Mouse (Mus musculus): ENCODE data around the gene Sfr1.

The Sfr1 gene

GRCm38 (mm10) chr19:47731071-47731881, at the start of gene Sfr1:
Gene Sfr1 (plus strand): TSS chr19:47731682.
- peak; percentile 99 for DNase-seq

- DNase-seq = no peak
Observed at GRCm38 (mm10) chr19:47689592-47689991, 41.9 kb upstream of the Sfr1 start.

DNA sequence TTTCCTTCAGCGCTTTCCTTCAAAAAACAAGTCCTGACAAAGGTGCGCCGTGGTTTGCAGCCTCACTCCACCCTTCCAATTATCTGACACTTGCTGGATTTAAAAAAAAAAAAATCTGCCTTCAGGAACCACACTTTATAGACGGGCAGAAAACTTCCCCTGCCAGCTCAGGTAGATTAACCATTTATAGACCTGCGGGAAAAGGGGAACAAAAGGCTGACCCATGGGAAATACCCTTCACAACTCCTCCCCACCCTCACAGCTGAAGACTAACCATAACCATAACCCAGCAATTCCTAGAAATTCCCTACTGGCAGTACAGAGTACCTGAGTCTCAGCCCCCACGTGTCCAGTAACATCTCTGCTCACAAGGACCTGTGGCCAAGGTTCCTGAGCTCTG, 39.5 kb upstream of the Sfr1 start, which contains the start of gene Col17a1:
Gene Col17a1, minus strand, starts transcription at position 101 of the 400 bp plus-strand sequence.
- no peak for DNase-seq

- DNase-seq = no peak
Observed at GRCm38 (mm10) chr19:47695725-47696124, 35.8 kb upstream of the Sfr1 start.

- no peak for DNase-seq
Observed at GRCm38 (mm10) chr19:47696411-47696810, 35.1 kb upstream of the Sfr1 start.

DNA sequence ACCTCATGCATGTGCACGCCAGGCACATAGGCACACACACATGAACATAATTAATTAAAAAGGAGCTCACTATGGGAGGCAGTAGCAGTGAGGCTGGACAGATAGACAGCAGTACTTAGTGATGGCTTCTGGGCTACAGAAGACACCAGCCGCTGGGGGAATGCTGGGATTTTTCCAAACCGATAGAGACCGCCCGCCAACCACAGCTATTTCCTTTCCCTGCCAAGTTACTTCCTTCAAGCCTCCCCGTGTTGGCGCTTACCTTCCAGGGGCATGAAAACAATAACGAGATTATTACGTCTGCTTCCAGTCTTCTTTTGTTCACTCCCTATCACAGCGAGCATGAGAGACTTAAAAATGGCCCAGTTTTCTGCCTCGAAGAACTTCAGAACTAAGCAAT, 34.4 kb upstream of the Sfr1 start:
- no peak for DNase-seq

GRCm38 (mm10) chr19:47698266-47698665, 33.2 kb upstream of the Sfr1 start:
- DNase-seq = no peak

- no peak for DNase-seq
Observed at GRCm38 (mm10) chr19:47699743-47700142, 31.7 kb upstream of the Sfr1 start.

DNA sequence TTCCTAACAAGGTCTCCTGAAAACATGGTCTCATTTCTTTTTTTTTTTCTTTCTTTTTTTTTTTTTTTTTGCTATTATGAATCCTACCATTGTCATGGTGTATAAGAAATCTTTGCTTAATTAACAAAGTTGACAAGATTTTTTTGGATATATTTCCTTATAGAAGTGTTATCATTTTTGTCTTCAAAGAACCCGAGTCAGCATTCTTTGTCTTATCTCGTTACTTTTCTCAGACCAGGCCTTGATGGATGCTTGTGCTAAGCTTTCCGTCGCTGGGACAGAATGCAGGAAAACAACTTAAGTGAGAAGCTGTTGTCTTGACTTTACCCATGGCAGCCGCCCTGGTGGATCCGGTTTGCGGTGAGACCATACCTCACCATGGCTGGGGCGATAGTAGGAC, 31.0 kb upstream of the Sfr1 start:
- DNase-seq = no peak

DNA sequence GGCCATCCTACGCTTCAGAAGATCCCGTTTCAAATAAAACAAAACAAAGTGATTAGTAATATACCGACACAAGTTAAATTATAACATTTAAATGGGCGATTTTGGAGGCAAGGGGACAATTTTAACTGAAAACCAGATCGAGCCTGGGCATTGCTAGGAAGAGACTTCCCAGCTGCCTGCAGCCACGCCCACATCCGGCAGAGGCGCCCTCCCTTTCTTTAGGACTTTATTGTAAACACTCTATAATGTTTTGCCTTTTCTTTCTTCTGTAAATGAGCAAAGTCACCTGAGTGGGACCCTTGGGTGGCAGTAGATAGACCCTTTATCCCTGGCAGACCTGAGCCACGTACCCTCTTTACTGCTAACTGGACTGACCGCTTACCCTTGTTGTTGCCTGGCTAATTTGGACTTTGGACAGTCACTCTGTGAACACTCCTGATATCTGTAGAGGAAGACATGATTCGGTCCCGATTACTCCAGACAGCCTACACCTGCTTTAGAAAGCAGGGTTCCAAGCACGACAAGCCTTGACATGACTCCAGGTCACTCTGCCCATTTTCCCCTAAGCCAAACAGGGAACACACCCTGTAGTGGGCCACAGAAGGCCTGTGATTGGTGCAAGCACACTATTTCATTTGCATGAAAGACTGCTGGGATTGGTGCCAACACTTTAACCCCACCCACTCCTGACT, 26.3 kb upstream of the Sfr1 start:
- DNase-seq = no peak

- no peak for DNase-seq
Observed at GRCm38 (mm10) chr19:47705772-47706309, 25.6 kb upstream of the Sfr1 start.

DNA sequence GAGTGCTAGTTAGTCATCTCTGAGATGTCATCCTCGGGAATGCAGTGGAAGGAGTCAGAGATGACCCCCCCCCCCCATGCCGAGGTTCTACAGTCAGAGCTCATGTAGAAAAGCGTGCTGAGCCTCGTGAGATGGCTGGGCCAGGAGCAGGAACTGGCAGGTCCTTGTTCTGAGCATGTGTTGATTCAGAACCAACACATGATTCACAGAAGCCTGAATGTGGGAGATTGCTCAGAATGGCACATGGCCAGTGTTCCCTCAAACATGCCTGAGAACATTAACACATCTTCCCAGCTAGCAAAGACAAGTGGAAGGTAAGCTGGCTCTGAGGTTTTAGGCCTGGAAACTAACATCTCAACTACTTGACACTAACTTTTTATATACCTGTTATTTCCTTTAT, 21.1 kb upstream of the Sfr1 start:
- DNase-seq = no peak

- no peak for DNase-seq
Observed at GRCm38 (mm10) chr19:47713457-47713856, 18.0 kb upstream of the Sfr1 start.

- no peak for DNase-seq
Observed at GRCm38 (mm10) chr19:47716144-47716543, 15.3 kb upstream of the Sfr1 start.

GRCm38 (mm10) chr19:47719147-47719546, 12.3 kb upstream of the Sfr1 start:
- DNase-seq = no peak

DNA sequence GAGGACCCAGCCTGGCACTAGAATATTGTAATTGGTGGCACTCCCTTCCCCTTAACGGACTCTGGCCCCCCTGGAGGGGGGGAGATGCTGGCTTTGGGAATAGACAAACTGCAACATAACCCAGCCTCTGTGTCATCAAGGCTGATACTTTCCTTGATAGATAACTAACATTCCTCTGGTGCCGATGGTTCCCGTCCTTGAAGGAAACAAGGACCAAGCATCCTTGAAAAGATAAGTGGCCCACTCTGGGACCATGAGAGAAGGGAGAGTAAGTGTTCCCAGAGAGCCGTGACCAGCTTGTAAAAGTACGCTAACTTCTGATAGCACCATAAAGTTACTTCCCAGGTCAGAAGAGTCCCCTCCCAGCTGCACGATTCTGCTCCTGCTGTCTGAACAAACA, 9.0 kb upstream of the Sfr1 start:
- DNase-seq = no peak

DNA sequence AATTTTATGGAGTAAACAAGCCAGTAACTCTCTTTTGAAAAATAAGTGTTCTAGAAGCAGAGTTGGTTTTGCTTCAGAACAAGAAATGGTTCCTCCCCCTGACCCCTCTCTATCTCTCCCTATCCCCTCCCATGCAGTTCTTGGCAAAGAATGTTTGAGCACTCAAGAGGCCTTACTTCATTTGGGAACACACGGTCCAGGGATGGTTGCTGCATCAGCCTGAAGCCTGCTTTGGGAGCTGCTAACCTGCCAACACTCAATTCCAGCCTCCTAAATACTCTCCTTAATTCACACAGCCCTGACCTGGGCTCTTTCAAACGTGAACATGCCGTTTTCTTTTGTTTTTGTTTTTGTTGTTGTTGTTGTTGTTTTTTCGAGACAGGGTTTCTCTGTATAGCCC, 6.6 kb upstream of the Sfr1 start:
- no peak for DNase-seq

DNA sequence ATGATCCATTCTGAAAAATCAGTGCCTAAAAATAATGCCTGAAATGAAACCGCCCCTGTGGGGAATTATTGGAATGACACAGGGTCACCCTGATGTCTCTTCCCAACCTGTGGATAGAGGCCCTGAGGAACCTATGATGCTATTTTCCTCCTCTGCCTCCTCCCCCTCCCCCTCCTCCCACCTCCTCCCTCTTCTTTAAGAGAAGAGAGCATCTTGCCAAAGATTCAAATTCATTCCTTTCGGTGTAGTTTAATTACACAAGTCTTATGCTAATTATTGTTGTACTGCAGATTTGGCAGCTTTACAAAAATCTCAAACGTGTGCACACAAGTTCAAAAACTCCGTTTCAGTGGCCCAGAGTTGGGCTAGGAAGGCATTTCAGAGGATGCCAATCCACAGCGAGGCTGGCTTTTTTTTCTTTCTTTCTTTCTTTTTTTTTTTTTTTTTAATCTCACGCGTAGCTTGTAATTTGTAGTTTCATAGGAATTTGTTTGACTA, 5.8 kb upstream of the Sfr1 start:
- DNase-seq = no peak

DNA sequence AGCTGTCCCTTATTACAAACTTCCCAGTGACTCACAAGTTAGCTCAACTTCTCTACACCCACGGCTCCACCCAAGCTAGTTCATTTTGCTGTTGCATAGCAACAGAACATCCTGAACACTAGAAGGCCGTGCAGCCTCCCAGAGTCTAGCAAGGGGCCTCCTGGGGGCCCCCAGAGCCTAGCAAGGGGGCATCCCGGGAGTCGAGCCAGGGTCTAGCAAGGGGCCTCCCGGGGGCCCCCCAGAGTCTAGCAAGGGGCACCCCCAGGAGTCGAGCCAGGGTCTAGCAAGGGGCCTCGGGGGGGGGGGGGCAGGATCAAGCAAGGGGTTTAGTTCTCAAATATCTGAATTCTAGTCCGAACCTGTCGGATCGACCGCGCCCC, 801 bp upstream of the Sfr1 start:
- DNase-seq = peak; percentile 58

GRCm38 (mm10) chr19:47731931-47732330, 449 bp downstream of the Sfr1 start:
- peak; percentile 69 for DNase-seq

- DNase-seq = no peak
Observed at GRCm38 (mm10) chr19:47747072-47747471, 15.6 kb downstream of the Sfr1 start.

DNA sequence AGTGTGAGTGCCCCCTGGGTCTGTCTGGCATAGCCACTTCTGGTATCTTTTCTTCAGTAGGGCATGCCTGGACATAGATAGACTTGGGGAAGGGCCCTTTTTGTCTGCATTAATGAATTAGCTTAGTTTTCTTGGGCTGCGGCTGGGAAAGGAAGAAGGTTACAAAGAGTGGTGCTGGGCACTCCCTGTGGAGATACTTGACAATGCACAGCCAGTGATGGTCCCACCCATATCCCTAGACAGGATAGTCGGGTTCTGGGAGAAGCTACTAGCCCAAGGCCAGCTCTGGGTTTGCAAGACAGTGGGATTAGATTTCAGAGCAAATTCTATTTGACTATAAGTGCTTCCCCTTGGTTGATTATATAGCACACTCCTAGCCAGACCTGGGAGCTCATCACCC, 17.5 kb downstream of the Sfr1 start:
- no peak for DNase-seq

- no peak for DNase-seq
Observed at GRCm38 (mm10) chr19:47750391-47750790, 18.9 kb downstream of the Sfr1 start.

- DNase-seq = no peak
Observed at GRCm38 (mm10) chr19:47752456-47752855, 21.0 kb downstream of the Sfr1 start.
